Mouse (Mus musculus) kidney, embryonic 15.5 days (tissue): ENCODE results near the gene Ran. TPM values are rescaled to one million over a fixed set of nuclear protein-coding genes. Genes with fewer than 3 reads are reported as not detected.

Source experiments
- ATAC-seq: fragments of 200-750 bp; cut with Nextera tagmentation; replicated peaks from 2 replicates; pipeline ENCODE4 v1.8.0; 2017; ENCODE audit warnings: moderate TSS enrichment; ENCODE audit not compliant: low FRiP score
- H3K27ac ChIP-seq: fragments of 300-500 bp; sonication (generic); 2 replicates; pipeline ENCODE4 v1.5.1; 2015; ENCODE audit warnings: mild to moderate bottlenecking, inconsistent platforms
- H3K27me3 ChIP-seq: fragments of 300-500 bp; sonication (generic); 2 replicates; pipeline ENCODE4 v1.6.1; 2015; ENCODE audit warnings: inconsistent platforms
- H3K36me3 ChIP-seq: fragments of 300-500 bp; sonication (generic); 2 replicates; pipeline ENCODE4 v1.6.1; 2015; ENCODE audit warnings: inconsistent platforms
- H3K4me1 ChIP-seq: fragments of 300-500 bp; sonication (generic); 2 replicates; pipeline ENCODE4 v1.6.1; 2015; ENCODE audit warnings: inconsistent platforms
- H3K4me2 ChIP-seq: fragments of 300-500 bp; sonication (generic); 2 replicates; pipeline ENCODE4 v1.6.1; 2015; ENCODE audit warnings: moderate library complexity, mild to moderate bottlenecking, inconsistent platforms
- H3K4me3 ChIP-seq: fragments of 300-500 bp; sonication (generic); replicated peaks from 2 replicates; pipeline ENCODE4 v1.5.1; 2015; ENCODE audit warnings: mild to moderate bottlenecking, inconsistent platforms
- H3K9ac ChIP-seq: fragments of 300-500 bp; sonication (generic); 2 replicates; pipeline ENCODE4 v1.6.1; 2015; ENCODE audit warnings: mild to moderate bottlenecking, inconsistent platforms
- H3K9me3 ChIP-seq: fragments of 300-500 bp; sonication (generic); replicated peaks from 2 replicates; pipeline ENCODE4 v1.6.1; 2016; ENCODE audit warnings: inconsistent platforms
- WGBS: fragments of 180-500 bp; shearing (Covaris S2); methylation state at CpG from one replicate; pipeline ENCODE4 v1.1.7; 2015; ENCODE audit warnings: mixed read lengths; 5-methylcytosine and 5-hydroxymethylcytosine counted together
- polyA plus RNA-seq: library from polyadenylated mRNA; unstranded; fragments of >200 nt; fragmentation: Nextera tagmentation; extraction: Ambion mirVana; gene quantifications from 2 replicates; pipeline ENCODE4 v1.2.1, GENCODE M21; 2015

Gene Ran
- polyA plus RNA-seq, 1 experiment from 2014 or later: 657 TPM

- H3K4me2 ChIP-seq: no peak overlapping the region
- no peak overlapping the region for H3K27ac ChIP-seq
- 85% methylated on average over 3 of the region's 3 CpGs for WGBS
- H3K36me3 ChIP-seq: peaks cover under 1% of the 10 kb centered on the region; the same call in 1 of the 2 replicates
- H3K4me3 ChIP-seq: no peak overlapping the region
- no peak overlapping the region for H3K9ac ChIP-seq
- H3K9me3 ChIP-seq: no peaks in the 10 kb centered on the region
- H3K27me3 ChIP-seq: no peaks in the 10 kb centered on the region
- no peak for ATAC-seq
- peaks cover 8% of the 10 kb centered on the region for H3K4me1 ChIP-seq
Measured at GRCm38 (mm10) chr5:129016370-129016769, 3.5 kb upstream of the Ran start.

- Histone ChIP-seq H3K9me3 (no peaks in the 10 kb centered on the region), H3K4me2 (peak overlapping the region; percentile 75), H3K9ac (peak overlapping the region; percentile 67), H3K4me1 (peaks cover 17% of the 10 kb centered on the region), H3K36me3 (peaks cover 21% of the 10 kb centered on the region), H3K4me3 (peak overlapping the region; percentile 85), H3K27me3 (no peaks in the 10 kb centered on the region), H3K27ac (peak overlapping the region; percentile 96)
- 89% methylated on average over 13 of the region's 13 CpGs for WGBS
- ATAC-seq: no peak
Measured at GRCm38 (mm10) chr5:129018782-129019489, 933 bp upstream of the Ran start.

- peak overlapping the region; percentile 94 for H3K27ac ChIP-seq
- H3K4me3 ChIP-seq: peak overlapping the region; percentile 85
- 1% methylated on average over 56 of the region's 56 CpGs for WGBS
- H3K36me3 ChIP-seq: peaks cover 34% of the 10 kb centered on the region
- no peaks in the 10 kb centered on the region for H3K27me3 ChIP-seq
- peak overlapping the region; percentile 97 for H3K9ac ChIP-seq
- H3K4me1 ChIP-seq: peaks cover 17% of the 10 kb centered on the region
- no peaks in the 10 kb centered on the region for H3K9me3 ChIP-seq
- peak overlapping the region; percentile 72 for H3K4me2 ChIP-seq
- ATAC-seq: peak; percentile 81
Measured at GRCm38 (mm10) chr5:129020300-129020668, 415 bp downstream of the Ran start.

DNA sequence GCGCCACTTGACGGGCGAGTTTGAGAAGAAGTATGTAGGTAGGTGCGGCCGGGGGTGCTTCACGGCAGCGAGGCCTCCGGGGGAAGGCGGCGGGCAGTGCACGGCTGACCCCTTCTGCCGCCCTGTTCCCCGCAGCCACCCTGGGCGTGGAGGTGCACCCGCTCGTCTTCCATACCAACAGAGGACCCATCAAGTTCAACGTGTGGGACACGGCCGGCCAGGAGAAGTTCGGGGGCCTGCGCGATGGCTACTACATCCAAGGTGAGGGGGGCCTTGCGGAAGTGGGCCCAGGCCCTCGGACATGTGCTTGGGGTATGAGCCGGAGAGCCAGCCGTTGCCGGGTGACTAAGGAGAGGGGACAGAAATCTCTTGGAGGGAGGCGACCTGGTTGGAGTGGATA is 862 bp downstream of the Ran start:
- H3K36me3 ChIP-seq: peaks cover 38% of the 10 kb centered on the region
- H3K27ac ChIP-seq: peak overlapping the region; percentile 94
- H3K4me1 ChIP-seq: peaks cover 17% of the 10 kb centered on the region
- no peak; the same call in 1 of the 2 replicates for ATAC-seq
- H3K9ac ChIP-seq: peak overlapping the region; percentile 97
- no peaks in the 10 kb centered on the region for H3K9me3 ChIP-seq
- peak overlapping the region; percentile 72 for H3K4me2 ChIP-seq
- WGBS: 2% methylated on average over 28 of the region's 28 CpGs
- no peaks in the 10 kb centered on the region for H3K27me3 ChIP-seq
- H3K4me3 ChIP-seq: peak overlapping the region; percentile 85

- H3K4me2 ChIP-seq: no peak overlapping the region
- peaks cover 10% of the 10 kb centered on the region for H3K4me1 ChIP-seq
- H3K4me3 ChIP-seq: no peak overlapping the region
- 33% methylated on average over 2 of the region's 2 CpGs for WGBS
- no peaks in the 10 kb centered on the region for H3K27me3 ChIP-seq
- no peak overlapping the region for H3K27ac ChIP-seq
- no peaks in the 10 kb centered on the region for H3K9me3 ChIP-seq
- ATAC-seq: no peak
- no peak overlapping the region for H3K9ac ChIP-seq
- peaks cover 47% of the 10 kb centered on the region for H3K36me3 ChIP-seq
Measured at GRCm38 (mm10) chr5:129025048-129025447, 5.2 kb downstream of the Ran start.

DNA sequence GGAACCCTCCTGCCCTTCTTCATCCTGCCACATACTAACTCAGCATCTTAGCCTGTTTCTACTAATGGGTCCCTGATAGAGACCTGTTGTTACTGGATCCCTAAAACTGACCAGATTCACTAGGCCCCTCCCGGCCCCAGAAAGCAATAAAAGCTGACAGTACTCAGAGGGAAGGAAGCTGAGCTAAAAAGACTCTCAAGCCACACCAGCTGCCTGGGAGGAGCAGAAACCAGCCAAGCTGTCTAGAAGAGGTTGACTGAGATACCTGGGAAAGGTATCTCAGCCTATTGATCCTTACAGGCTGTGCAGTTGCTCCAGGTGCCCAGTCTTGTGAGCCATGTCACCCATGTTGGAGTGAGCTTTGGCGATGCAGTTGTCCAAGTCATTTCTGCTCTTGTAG is 5.9 kb downstream of the Ran start:
- Histone ChIP-seq H3K4me1 (peaks cover 10% of the 10 kb centered on the region), H3K9me3 (no peaks in the 10 kb centered on the region), H3K9ac (no peak overlapping the region), H3K36me3 (peaks cover 47% of the 10 kb centered on the region), H3K4me3 (no peak overlapping the region), H3K4me2 (no peak overlapping the region), H3K27me3 (no peaks in the 10 kb centered on the region), H3K27ac (no peak overlapping the region)
- WGBS: 65% methylated on average over 2 of the region's 2 CpGs
- ATAC-seq: no peak

DNA sequence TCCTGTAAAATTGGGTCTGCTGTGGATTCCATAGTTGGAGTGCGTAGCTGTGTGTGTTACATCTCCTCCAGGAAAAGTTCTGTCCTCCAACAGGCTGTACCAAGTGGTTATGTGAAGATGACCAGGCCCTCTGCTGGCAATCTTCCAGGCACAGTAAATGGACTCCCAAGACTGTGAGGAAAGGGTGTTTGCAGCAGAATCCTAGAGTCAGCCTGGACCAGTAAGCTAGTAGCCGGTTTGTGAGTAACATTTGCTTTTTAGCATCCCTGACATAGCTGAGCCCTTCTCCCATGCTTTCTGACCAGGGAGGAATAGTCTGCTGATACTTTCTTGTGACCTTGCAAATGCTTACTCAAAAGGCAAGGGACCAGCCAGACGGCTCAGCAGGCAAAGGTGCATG is 6.3 kb downstream of the Ran start:
- Histone ChIP-seq H3K9me3 (no peaks in the 10 kb centered on the region), H3K27me3 (no peaks in the 10 kb centered on the region), H3K4me3 (no peak overlapping the region), H3K9ac (no peak overlapping the region), H3K4me2 (no peak overlapping the region), H3K27ac (no peak overlapping the region), H3K36me3 (peaks cover 47% of the 10 kb centered on the region), H3K4me1 (peaks cover 10% of the 10 kb centered on the region)
- no peak for ATAC-seq
- 94% methylated on average over 3 of the region's 3 CpGs for WGBS

- no peak for ATAC-seq
- peaks cover 43% of the 10 kb centered on the region for H3K36me3 ChIP-seq
- peaks cover 7% of the 10 kb centered on the region for H3K4me1 ChIP-seq
- no peak overlapping the region for H3K4me3 ChIP-seq
- H3K9me3 ChIP-seq: no peaks in the 10 kb centered on the region
- H3K4me2 ChIP-seq: no peak overlapping the region
- H3K27ac ChIP-seq: no peak overlapping the region
- no peak overlapping the region for H3K9ac ChIP-seq
- no peaks in the 10 kb centered on the region for H3K27me3 ChIP-seq
- 79% methylated on average over 1 of the region's 1 CpGs for WGBS
Measured at GRCm38 (mm10) chr5:129026637-129027036, 6.8 kb downstream of the Ran start.

DNA sequence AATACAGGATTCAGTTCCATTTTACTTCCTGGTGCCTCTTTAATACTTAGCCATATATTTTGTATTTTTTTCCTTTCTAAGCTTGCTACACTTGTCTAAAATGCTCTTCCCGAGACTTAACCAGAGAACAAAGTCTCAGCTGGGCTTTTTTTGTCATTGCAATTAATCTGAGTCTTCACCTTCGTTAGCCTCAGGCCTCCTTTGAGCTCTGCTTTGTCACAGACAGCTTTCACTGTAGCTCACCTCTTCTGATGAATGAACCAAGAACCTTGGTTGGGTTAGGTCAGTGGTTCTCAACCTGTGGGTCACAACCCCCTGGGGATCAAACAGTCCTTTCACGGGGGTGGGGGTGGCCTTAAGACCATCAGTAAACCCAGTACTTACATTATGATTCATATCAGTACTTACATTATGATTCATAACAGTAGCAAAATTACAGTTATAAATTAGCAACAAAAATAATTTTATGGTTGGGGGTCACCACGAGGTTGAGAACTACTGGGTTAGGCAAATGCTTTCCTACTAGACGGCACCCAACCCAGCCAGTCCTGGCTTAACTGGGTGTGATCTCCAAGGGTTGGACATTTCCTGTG is 9.4 kb downstream of the Ran start:
- no peaks in the 10 kb centered on the region for H3K4me1 ChIP-seq
- no peak for ATAC-seq
- H3K27me3 ChIP-seq: no peaks in the 10 kb centered on the region
- H3K4me2 ChIP-seq: no peak overlapping the region
- no peak overlapping the region for H3K27ac ChIP-seq
- peaks cover 23% of the 10 kb centered on the region for H3K36me3 ChIP-seq
- no peak overlapping the region for H3K9ac ChIP-seq
- H3K9me3 ChIP-seq: no peaks in the 10 kb centered on the region
- 72% methylated on average over 5 of the region's 5 CpGs for WGBS
- H3K4me3 ChIP-seq: no peak overlapping the region

DNA sequence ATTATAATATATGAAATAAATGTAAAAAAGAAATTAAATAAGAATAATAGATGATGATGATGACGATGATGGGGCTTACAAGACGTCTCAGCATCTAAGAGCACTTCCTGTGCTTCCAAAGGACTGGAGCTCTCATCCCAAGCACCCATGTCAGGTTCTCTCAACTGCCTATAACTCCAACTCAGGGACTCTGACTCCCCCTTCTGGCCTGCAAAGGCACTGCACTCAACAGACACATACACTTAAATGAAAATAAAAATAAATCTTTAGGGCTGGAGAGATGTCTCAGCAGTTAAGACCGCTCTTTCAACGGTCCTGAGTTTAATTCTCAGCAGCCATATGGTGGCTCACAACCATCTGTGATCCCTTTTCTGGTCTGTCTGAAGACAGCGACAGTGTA is 16.8 kb downstream of the Ran start:
- H3K4me3 ChIP-seq: no peak overlapping the region
- no peak for ATAC-seq
- H3K9me3 ChIP-seq: no peaks in the 10 kb centered on the region
- no peaks in the 10 kb centered on the region for H3K4me1 ChIP-seq
- H3K9ac ChIP-seq: no peak overlapping the region
- H3K4me2 ChIP-seq: no peak overlapping the region
- H3K27ac ChIP-seq: no peak overlapping the region
- H3K27me3 ChIP-seq: no peaks in the 10 kb centered on the region
- H3K36me3 ChIP-seq: no peaks in the 10 kb centered on the region
- WGBS: 84% methylated on average over 5 of the region's 5 CpGs

- no peaks in the 10 kb centered on the region for H3K36me3 ChIP-seq
- H3K9ac ChIP-seq: no peak overlapping the region
- no peaks in the 10 kb centered on the region for H3K4me1 ChIP-seq
- H3K27ac ChIP-seq: no peak overlapping the region
- H3K4me3 ChIP-seq: no peak overlapping the region
- ATAC-seq: no peak
- 74% methylated on average over 7 of the region's 7 CpGs for WGBS
- no peak overlapping the region for H3K4me2 ChIP-seq
- no peaks in the 10 kb centered on the region for H3K27me3 ChIP-seq
- no peaks in the 10 kb centered on the region for H3K9me3 ChIP-seq
Measured at GRCm38 (mm10) chr5:129037739-129038138, 17.9 kb downstream of the Ran start.

DNA sequence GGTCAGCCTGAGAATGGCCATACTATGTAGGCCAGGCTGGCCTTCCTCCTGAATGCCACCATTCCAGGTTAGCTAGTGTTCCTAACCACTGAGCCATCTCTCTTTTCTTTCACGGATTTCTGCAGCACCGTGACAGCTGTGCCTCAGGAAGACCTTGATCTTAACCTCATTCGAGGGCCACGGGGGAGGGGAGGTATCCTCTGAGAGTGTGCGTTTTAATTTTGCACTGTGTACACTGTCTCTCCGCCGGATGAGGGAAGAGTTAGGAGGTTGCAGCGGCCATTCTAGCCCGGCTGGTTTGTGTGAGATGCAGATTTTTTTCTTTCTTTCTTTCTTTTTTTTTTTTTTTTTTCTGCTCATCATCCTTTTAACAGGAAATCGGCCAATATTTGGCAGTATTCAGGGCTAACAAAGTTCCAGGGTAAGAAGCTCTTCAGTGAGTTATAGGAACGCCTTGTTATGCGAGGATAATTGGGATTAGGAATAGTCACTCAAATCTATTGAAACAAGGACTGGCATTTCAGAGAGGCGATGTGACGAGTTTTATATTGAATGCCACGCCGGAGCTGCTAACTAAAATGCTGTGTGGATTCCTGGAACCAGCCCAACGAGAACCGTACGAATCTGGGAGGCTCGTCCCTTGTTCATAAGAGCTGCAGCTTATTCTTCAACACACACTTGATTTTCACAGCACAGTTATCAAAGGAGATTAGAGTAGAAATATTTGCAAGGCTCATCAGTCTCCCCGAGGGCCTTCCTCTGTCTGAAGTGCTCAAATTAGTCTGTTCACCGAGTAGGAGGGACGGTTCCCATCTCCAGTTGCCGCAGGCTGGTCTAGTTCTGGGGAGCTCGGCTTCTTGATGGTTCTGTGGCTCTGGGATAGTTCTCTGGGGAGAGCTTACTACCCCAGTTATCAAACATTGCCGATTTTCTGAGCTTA is 26.0 kb downstream of the Ran start:
- 61% methylated on average over 26 of the region's 26 CpGs for WGBS

More for the DNA sequence above, 26.0 kb downstream of the Ran start:
- Histone ChIP-seq H3K36me3 (no peaks in the 10 kb centered on the region), H3K4me2 (no peak overlapping the region), H3K27ac (no peak overlapping the region), H3K9ac (no peak overlapping the region), H3K27me3 (no peaks in the 10 kb centered on the region; the same call in 1 of the 2 replicates), H3K9me3 (no peaks in the 10 kb centered on the region), H3K4me3 (no peak overlapping the region), H3K4me1 (peaks cover 3% of the 10 kb centered on the region; the same call in 1 of the 2 replicates)
- no peak for ATAC-seq
